Mouse (Mus musculus): ENCODE results near the gene Col6a1. TPM values are rescaled to one million over a fixed set of nuclear protein-coding genes. Genes with fewer than 3 reads are reported as not detected.

Col6a1 gene
- polyA plus RNA-seq, 1 experiment from 2014 or later: 90.9 TPM

DNA sequence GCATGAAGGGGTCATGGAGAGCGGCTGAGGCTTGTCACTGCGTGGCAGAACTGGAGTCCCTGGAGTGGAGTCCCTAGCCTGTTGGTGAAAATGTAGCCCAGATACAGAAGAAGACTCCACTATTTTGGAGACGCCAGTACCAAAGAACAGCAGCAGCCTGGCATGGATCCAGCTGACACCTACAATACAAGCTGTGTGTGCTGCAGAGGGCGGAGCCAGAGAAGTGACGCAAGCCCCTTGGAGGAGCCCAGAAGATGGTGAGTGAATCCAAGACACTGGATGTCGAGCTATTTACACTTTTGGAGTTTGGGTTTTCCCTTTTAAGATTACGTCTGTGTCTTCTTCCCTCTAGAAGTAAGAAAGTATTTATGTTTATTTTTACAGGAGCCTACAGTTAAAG, 47.8 kb downstream of the Col6a1 start:
- no peak for ATAC-seq (replicated peaks; ENCODE audit: insufficient number of reproducible peaks, insufficient read depth, low FRiP score, low read depth)
- peaks cover 18% of the 10 kb centered on the region for H3K4me1 ChIP-seq (replicated peaks)
- no peak overlapping the region for H3K9ac ChIP-seq
- no peaks in the 10 kb centered on the region for H3K36me3 ChIP-seq
- H3K27me3 ChIP-seq: no peaks in the 10 kb centered on the region
- no peak overlapping the region for H3K27ac ChIP-seq
- H3K4me3 ChIP-seq: no peak overlapping the region
- 46% methylated on average over 7 of the region's 7 CpGs for WGBS
- no peak overlapping the region for H3K4me2 ChIP-seq
- no peaks in the 10 kb centered on the region for H3K9me3 ChIP-seq (replicated peaks)

DNA sequence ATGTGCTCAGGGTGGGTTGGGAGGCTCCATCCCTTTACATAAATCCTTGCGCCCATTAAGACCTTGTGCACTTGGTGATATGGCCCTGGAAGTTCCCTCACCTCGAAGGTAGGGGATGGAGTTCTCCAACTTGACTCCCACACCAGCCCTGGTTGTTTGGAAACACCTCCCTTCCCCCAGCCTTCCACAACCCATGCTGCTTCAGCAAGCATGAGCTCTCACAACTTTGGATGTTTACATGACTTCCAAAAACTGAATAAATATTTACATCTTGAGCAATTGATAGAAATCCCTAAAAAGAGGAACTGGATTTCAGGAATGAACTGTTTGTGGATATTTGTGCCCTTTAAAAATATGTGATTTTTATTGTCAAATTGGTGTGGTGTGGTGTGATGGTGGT, 50.7 kb downstream of the Col6a1 start:
- no peak overlapping the region for H3K4me2 ChIP-seq
- no peaks in the 10 kb centered on the region for H3K36me3 ChIP-seq
- H3K4me1 ChIP-seq (replicated peaks): no peaks in the 10 kb centered on the region
- H3K27me3 ChIP-seq: no peaks in the 10 kb centered on the region
- H3K27ac ChIP-seq: no peak overlapping the region
- WGBS: 79% methylated on average over 2 of the region's 2 CpGs
- no peak overlapping the region for H3K9ac ChIP-seq
- H3K4me3 ChIP-seq: no peak overlapping the region
- H3K9me3 ChIP-seq (replicated peaks): no peaks in the 10 kb centered on the region
- no peak for ATAC-seq (replicated peaks; ENCODE audit: insufficient number of reproducible peaks, insufficient read depth, low FRiP score, low read depth)

DNA sequence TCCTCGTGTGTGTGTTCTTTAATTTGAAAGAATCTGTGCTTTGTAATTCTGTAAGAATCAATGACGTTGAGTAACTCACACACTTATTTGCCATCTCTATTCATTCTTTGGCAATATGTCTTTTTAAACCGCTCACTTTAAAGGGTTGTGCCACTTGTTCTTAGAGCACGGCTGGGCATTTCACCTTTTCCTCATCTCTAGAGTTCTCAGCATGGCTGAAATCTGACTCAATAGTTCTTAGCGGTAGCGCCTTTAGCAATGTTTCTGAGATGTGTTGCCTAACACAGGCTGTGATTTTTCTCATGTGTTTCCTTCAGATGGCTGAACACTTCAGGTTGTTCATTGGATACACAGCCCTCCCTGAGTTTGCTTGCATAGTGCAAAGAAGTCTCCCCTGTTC, 51.4 kb downstream of the Col6a1 start:
- WGBS: 81% methylated on average over 6 of the region's 6 CpGs
- no peak for ATAC-seq (replicated peaks; ENCODE audit: insufficient number of reproducible peaks, insufficient read depth, low FRiP score, low read depth)
- Histone ChIP-seq H3K36me3 (no peaks in the 10 kb centered on the region), H3K27ac (no peak overlapping the region), H3K27me3 (no peaks in the 10 kb centered on the region), H3K4me3 (no peak overlapping the region), H3K9me3 (replicated peaks) (no peaks in the 10 kb centered on the region), H3K4me1 (replicated peaks) (no peaks in the 10 kb centered on the region), H3K9ac (no peak overlapping the region), H3K4me2 (no peak overlapping the region)

DNA sequence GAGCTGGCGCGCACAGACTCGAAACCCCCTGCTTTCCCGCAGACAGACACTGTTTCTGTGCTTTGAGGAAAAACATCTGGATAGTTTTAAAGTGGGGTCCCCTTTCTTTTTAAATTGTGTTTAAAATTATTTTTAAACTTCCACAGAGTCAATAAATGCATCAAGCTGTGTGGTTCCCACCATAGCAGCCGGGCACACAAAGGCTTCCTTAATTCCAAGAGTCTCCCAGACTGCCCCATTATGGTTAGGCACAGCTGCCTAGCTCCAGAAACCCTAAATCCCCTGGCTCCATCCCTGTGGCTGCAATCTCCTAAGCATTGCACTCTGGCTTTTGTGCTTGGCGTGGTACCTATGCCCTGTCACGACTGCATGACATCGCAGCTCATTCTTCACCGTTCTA, 54.0 kb downstream of the Col6a1 start:
- 76% methylated on average over 9 of the region's 9 CpGs for WGBS
- Histone ChIP-seq H3K4me3 (no peak overlapping the region), H3K4me2 (no peak overlapping the region), H3K27ac (no peak overlapping the region), H3K4me1 (replicated peaks) (no peaks in the 10 kb centered on the region), H3K9me3 (replicated peaks) (no peaks in the 10 kb centered on the region), H3K36me3 (no peaks in the 10 kb centered on the region), H3K27me3 (no peaks in the 10 kb centered on the region), H3K9ac (no peak overlapping the region)
- no peak for ATAC-seq (replicated peaks; ENCODE audit: insufficient number of reproducible peaks, insufficient read depth, low FRiP score, low read depth)

DNA sequence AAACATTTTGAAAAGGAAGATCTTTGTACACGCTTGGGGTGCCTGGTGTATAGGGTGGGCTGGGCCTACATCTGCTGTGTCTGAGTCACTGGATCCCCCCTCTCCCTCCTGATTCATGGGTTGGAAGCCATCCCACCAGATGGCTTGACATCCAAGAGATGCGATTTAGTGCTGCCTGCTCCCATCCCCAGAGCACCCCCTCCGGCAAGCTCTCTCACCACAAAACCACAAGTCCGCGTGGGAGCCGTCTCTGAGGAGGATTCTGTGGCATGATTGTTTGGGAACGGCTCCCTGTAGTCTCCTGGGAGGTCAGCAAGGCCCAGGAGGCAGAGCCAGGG, 57.1 kb downstream of the Col6a1 start:
- Histone ChIP-seq H3K4me1 (replicated peaks) (no peaks in the 10 kb centered on the region), H3K27me3 (no peaks in the 10 kb centered on the region), H3K4me2 (no peak overlapping the region), H3K27ac (peak overlapping the region; percentile 8; the same call in 1 of the 2 replicates), H3K9ac (no peak overlapping the region), H3K36me3 (no peaks in the 10 kb centered on the region), H3K4me3 (no peak overlapping the region), H3K9me3 (replicated peaks) (peaks cover 5% of the 10 kb centered on the region; the same call in 1 of the 2 replicates)
- WGBS: 50% methylated on average over 7 of the region's 7 CpGs
- ATAC-seq (replicated peaks; ENCODE audit: insufficient number of reproducible peaks, insufficient read depth, low FRiP score, low read depth): peak; percentile 51; the same call in 1 of the 2 replicates

DNA sequence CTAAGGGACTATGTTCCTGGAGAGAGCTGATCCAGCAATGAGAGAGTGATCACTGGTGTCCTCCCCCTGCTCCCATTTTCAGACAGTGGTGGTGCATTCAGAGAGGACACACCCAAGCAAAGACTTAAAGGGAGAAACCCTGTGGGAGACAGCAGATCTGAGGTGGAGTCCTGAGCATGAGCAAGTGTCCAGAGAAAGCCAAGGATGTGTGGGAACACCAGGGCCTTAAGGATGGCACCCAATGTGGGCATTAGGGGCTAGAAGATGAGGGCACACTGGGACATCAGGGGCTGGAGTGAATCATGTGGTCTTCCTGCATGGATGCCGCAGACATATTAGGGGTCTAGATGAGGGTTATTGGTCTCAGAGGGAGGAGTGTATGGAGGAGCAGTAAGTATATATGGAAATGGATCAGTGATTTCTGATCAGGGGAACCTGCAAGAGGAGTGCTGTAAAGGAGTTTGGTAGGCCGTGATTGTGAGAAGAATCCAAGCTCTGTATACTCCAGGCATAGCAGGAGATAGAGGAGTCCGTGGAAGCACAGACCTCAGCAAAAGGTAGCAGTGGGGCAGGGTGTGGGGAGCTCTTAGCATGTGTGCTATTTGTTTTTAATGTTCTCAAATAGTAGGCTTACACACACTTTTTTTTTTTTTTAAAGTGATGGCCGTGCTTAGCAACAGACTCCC, 57.6 kb downstream of the Col6a1 start:
- no peak overlapping the region for H3K4me2 ChIP-seq
- H3K9me3 ChIP-seq (replicated peaks): peaks cover 5% of the 10 kb centered on the region; the same call in 1 of the 2 replicates
- H3K36me3 ChIP-seq: no peaks in the 10 kb centered on the region
- 0 out of 2 replicates have a peak overlapping the region, but pooled peaks have one; percentile 10 for H3K27ac ChIP-seq
- H3K4me1 ChIP-seq (replicated peaks): no peaks in the 10 kb centered on the region
- no peaks in the 10 kb centered on the region for H3K27me3 ChIP-seq
- WGBS: 71% methylated on average over 4 of the region's 4 CpGs
- H3K9ac ChIP-seq: no peak overlapping the region
- no peak overlapping the region for H3K4me3 ChIP-seq
- ATAC-seq (replicated peaks; ENCODE audit: insufficient number of reproducible peaks, insufficient read depth, low FRiP score, low read depth): no peak; the same call in 1 of the 2 replicates

DNA sequence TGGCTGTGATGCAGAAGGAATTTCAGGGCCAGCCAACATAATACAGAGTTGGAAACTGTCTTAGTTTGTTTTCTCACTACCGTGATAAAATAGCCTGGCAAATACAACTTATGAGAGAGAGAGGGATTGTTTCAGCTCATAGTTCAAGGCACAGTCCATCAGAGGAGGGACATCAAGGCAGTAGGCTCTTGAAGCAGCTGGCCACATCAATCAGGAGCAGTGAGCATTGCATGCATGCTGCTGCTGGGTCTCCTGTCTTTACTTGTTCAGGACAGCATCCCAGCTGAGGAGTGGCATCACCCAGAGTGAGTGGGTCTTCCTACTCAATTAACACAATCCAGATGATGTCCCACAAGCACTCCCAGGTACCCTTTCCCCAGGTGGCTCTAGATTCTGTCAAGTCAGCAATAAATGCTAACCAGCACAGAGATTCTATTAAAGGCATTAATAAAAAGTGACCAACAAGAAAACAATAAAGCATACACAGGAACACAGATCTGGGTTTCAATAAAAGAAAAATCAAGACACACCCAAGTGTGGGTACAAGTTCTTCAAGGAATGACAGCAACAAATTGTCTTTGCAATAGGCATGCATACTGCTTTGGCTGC, 58.7 kb downstream of the Col6a1 start:
- H3K4me3 ChIP-seq: no peak overlapping the region
- no peaks in the 10 kb centered on the region for H3K36me3 ChIP-seq
- no peak overlapping the region for H3K9ac ChIP-seq
- no peaks in the 10 kb centered on the region for H3K27me3 ChIP-seq
- H3K4me1 ChIP-seq (replicated peaks): no peaks in the 10 kb centered on the region
- H3K27ac ChIP-seq: no peak overlapping the region
- no peak for ATAC-seq (replicated peaks; ENCODE audit: insufficient number of reproducible peaks, insufficient read depth, low FRiP score, low read depth)
- H3K4me2 ChIP-seq: no peak overlapping the region
- peaks cover 5% of the 10 kb centered on the region; the same call in 1 of the 2 replicates for H3K9me3 ChIP-seq (replicated peaks)
- 79% methylated on average over 1 of the region's 1 CpGs for WGBS

DNA sequence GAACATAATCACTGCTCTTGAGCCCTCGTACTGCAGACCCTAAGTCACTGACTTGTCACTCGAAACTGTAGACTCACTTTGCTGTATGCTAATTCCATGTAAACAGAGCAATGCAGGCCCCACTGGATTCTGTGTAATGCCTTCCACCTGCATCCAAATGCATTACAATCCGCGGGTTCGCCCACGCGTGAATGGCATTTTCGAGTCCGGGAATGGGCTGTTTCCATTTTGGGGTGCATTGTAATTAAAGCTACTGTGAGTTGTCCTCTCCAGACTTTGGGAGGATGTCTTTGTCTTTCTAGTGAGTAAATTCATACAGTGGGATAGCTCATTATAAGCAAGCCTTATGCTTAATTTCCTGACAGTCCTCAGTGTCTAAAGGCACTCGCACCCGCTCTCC, 60.4 kb downstream of the Col6a1 start:
- Histone ChIP-seq H3K36me3 (no peaks in the 10 kb centered on the region), H3K4me2 (no peak overlapping the region), H3K27ac (no peak overlapping the region), H3K4me1 (replicated peaks) (no peaks in the 10 kb centered on the region), H3K4me3 (no peak overlapping the region), H3K9me3 (replicated peaks) (peaks cover 5% of the 10 kb centered on the region; the same call in 1 of the 2 replicates), H3K27me3 (no peaks in the 10 kb centered on the region), H3K9ac (no peak overlapping the region)
- no peak for ATAC-seq (replicated peaks; ENCODE audit: insufficient number of reproducible peaks, insufficient read depth, low FRiP score, low read depth)
- WGBS: 91% methylated on average over 11 of the region's 11 CpGs

DNA sequence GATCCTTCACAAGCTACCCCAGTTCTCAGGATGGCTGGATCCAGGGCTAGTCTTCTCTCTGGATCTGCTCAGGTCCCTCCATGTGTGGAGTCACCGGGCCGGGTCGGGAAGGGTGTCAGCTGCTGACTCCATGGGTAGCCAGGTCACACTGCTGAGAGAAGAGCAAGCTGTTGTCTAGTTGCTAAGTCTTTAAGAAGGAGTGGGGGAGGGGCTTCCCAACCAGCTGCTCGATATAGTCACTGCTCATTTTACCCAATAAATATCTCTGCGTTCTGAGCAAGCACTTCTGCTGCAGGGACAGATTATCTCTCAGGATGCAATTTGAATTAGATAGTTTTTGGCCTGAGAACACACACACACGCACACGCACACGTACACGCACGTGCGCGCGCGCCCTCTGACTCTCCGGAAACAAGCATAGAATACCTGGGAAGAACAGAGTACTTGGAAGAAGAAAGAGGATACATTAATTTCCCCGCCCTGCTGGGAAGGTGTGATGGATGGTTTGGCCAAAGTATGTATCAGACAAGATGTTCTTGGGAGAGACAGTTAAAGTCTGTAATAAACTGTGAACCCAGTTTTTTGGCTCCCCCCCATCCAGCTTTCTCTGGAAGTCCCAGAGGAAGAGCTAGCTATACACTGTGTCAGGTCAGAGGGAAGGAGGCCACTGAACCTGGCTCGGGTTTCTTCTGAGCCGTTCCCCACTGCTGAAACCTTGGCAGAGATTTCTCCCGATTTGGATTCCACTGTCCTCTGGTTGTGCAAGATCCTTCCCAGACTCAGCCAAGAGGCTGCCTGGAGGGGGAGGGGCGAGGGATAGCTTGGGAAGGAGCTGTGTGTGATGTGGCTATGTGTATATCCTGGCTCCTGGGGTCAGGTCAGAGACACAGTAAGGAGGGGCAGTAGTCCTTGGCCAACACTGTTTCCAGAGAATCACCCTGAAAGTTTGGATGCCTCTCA, 61.5 kb downstream of the Col6a1 start:
- peak; percentile 39; the same call in 1 of the 2 replicates for ATAC-seq (replicated peaks; ENCODE audit: insufficient number of reproducible peaks, insufficient read depth, low FRiP score, low read depth)
- 69% methylated on average over 20 of the region's 20 CpGs for WGBS
- H3K36me3 ChIP-seq: no peaks in the 10 kb centered on the region
- H3K4me3 ChIP-seq: no peak overlapping the region
- H3K4me2 ChIP-seq: no peak overlapping the region
- H3K27ac ChIP-seq: peak overlapping the region; percentile 25; the same call in 1 of the 2 replicates
- H3K27me3 ChIP-seq: no peaks in the 10 kb centered on the region
- no peaks in the 10 kb centered on the region for H3K4me1 ChIP-seq (replicated peaks)
- no peak overlapping the region for H3K9ac ChIP-seq
- peaks cover 5% of the 10 kb centered on the region; the same call in 1 of the 2 replicates for H3K9me3 ChIP-seq (replicated peaks)
